Mouse (Mus musculus) intestine, embryonic 15.5 days (tissue): ENCODE measurements around the gene B9d1. TPM values are rescaled to one million over a fixed set of nuclear protein-coding genes. Genes with fewer than 3 reads are reported as not detected.

Experiments
- ATAC-seq: fragments of 200-750 bp; cut with Nextera tagmentation; 2 replicates; pipeline ENCODE4 v1.8.0; 2017; ENCODE audit warnings: moderate TSS enrichment, moderate library complexity
- H3K27ac ChIP-seq: fragments of 300-500 bp; sonication (generic); 2 replicates; pipeline ENCODE4 v1.5.1; 2015; ENCODE audit warnings: mild to moderate bottlenecking, inconsistent platforms
- H3K27me3 ChIP-seq: fragments of 300-500 bp; sonication (generic); replicated peaks from 2 replicates; pipeline ENCODE4 v1.6.1; 2015; ENCODE audit warnings: inconsistent platforms
- H3K36me3 ChIP-seq: fragments of 300-500 bp; sonication (generic); 2 replicates; pipeline ENCODE4 v1.6.1; 2015; ENCODE audit warnings: inconsistent platforms
- H3K4me1 ChIP-seq: fragments of 300-500 bp; sonication (generic); replicated peaks from 2 replicates; pipeline ENCODE4 v1.6.1; 2015; ENCODE audit warnings: inconsistent platforms
- H3K4me2 ChIP-seq: fragments of 300-500 bp; sonication (generic); replicated peaks from 2 replicates; pipeline ENCODE4 v1.6.1; 2015; ENCODE audit warnings: mild to moderate bottlenecking, inconsistent platforms
- H3K4me3 ChIP-seq: fragments of 300-500 bp; sonication (generic); replicated peaks from 2 replicates; pipeline ENCODE4 v1.5.1; 2015; ENCODE audit warnings: inconsistent platforms
- H3K9ac ChIP-seq: fragments of 300-500 bp; sonication (generic); 2 replicates; pipeline ENCODE4 v1.6.1; 2015; ENCODE audit warnings: inconsistent platforms
- H3K9me3 ChIP-seq: fragments of 300-500 bp; sonication (generic); 2 replicates; pipeline ENCODE4 v1.6.1; 2016; ENCODE audit warnings: inconsistent platforms
- WGBS: fragments of 180-500 bp; shearing (Covaris S2); methylation state at CpG from one replicate; pipeline ENCODE4 v1.1.7; 2015; 5-methylcytosine and 5-hydroxymethylcytosine counted together
- polyA plus RNA-seq: library from polyadenylated mRNA; unstranded; fragments of >200 nt; fragmentation: Nextera tagmentation; extraction: Ambion mirVana; gene quantifications from 2 replicates; pipeline ENCODE4 v1.2.1, GENCODE M21; 2015

B9d1 gene
- polyA plus RNA-seq, 1 experiment from 2014 or later: 20.9 TPM

DNA sequence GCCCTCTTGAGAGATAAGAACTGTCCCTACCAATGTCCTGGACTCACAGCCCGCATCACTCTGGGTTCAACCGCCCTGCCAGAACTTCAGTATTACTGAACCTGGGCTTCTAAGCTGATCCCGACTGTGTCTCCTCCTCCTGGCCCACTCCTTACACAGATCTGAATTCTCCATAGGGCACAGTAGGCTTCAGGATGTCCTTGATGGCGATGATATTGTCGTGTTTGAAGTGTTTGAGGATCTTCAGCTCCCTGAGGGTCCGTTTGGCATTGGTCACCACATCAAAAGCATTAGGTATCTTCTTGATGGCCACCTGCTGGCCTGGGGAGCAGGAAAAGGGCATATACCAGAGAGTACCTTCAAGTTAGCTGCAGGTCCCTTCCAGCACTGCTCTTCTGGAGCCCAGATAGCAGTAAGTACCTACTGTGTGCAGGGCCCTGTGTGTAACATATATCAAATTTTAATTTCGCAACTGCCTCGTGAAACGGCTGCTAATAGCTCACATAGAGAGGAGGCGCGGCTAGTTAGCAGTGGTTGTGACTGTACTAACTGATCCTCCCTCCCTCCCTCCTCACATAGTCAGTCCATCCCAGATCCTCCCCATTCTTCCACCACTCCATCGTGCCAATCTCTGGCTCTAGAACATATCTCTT is 12.1 kb upstream of the B9d1 start:
- 66% methylated on average over 12 of the region's 12 CpGs for WGBS
- ATAC-seq: no peak
- no peaks in the 10 kb centered on the region for H3K9me3 ChIP-seq
- H3K4me1 ChIP-seq: peaks cover 20% of the 10 kb centered on the region
- H3K9ac ChIP-seq: peak overlapping the region; percentile 72
- peak overlapping the region; percentile 74 for H3K4me3 ChIP-seq
- H3K27ac ChIP-seq: peak overlapping the region; percentile 82; the same call in 1 of the 2 replicates
- H3K27me3 ChIP-seq: no peaks in the 10 kb centered on the region
- H3K4me2 ChIP-seq: peak overlapping the region; percentile 83
- H3K36me3 ChIP-seq: peaks cover 33% of the 10 kb centered on the region

GRCm38 (mm10) chr11:61493525-61494128 is 11.3 kb upstream of the B9d1 start:
- Histone ChIP-seq H3K9ac (peak overlapping the region; percentile 72), H3K9me3 (no peaks in the 10 kb centered on the region), H3K4me2 (peak overlapping the region; percentile 83), H3K27me3 (no peaks in the 10 kb centered on the region), H3K4me1 (peaks cover 17% of the 10 kb centered on the region), H3K27ac (peak overlapping the region; percentile 82), H3K36me3 (peaks cover 28% of the 10 kb centered on the region), H3K4me3 (peak overlapping the region; percentile 74)
- ATAC-seq: peak; percentile 73
- WGBS: under 1% methylated on average over 49 of the region's 50 CpGs

DNA sequence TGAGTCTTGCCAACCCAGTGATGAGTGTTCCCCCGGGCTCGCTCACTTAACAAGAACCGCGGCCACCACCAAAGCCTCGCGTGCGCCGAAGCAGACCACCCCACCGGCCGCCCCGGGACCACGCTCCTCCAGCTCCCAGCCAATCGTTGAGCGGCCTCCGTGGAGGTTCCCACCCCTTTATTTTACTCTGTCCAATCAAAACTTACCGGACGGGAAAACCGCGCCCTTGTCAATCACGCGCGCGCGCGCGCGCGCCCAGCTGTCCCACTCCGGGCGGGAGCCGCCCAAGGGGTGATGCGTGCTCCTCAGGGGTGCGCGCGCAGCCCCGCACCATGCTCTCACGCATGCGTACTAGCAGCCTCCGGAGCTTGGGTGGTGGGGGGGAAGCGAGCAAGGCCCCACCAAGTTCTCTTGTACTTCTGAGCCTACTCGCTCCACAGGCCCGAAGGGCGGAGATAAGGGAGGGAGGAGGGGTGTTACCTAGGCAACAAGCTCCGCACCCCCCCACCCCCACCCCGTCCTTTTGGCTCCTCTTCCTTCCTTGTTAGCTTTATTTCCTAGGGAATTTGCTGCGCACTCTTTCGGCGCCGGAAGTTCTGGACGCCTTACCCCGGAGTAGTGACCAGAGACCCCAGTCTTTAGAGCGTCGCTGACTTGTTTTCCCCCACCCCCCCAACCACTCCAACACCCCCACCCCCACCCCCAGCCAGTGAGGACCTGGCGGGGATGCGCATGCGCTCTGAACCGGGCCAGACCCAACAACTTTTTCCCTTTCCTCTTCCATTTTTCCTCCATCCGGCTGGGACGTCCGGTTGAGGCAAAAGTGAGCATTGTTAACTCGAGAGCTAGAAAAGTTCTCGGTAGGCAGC is 10.6 kb upstream of the B9d1 start, which contains the start of gene Mapk7:
Gene Mapk7, minus strand, starts transcription at position 278 of the 869 bp plus-strand sequence.
- Histone ChIP-seq H3K4me1 (peaks cover 17% of the 10 kb centered on the region), H3K4me2 (peak within 1 kb of the TSS; percentile 83), H3K4me3 (peak within 1 kb of the TSS; percentile 74)

GRCm38 (mm10) chr11:61495528-61495927 is 9.4 kb upstream of the B9d1 start:
- H3K4me1 ChIP-seq: peaks cover 14% of the 10 kb centered on the region
- no peaks in the 10 kb centered on the region for H3K9me3 ChIP-seq
- no peak overlapping the region for H3K4me3 ChIP-seq
- no peak for ATAC-seq
- H3K4me2 ChIP-seq: no peak overlapping the region
- no peak overlapping the region for H3K27ac ChIP-seq
- WGBS: 79% methylated on average over 2 of the region's 2 CpGs
- H3K36me3 ChIP-seq: peaks cover 11% of the 10 kb centered on the region
- no peak overlapping the region for H3K9ac ChIP-seq
- no peaks in the 10 kb centered on the region for H3K27me3 ChIP-seq

More for the DNA sequence above, 10.6 kb upstream of the B9d1 start, which contains the start of gene Mapk7:
- H3K9me3 ChIP-seq: no peaks in the 10 kb centered on the region
- peaks cover 22% of the 10 kb centered on the region for H3K36me3 ChIP-seq
- under 1% methylated on average over 62 of the region's 62 CpGs for WGBS
- no peaks in the 10 kb centered on the region for H3K27me3 ChIP-seq
- ATAC-seq: peak; percentile 96
- peak within 1 kb of the TSS; percentile 84 for H3K27ac ChIP-seq
- peak within 1 kb of the TSS; percentile 72 for H3K9ac ChIP-seq

GRCm38 (mm10) chr11:61497490-61497889 is 7.5 kb upstream of the B9d1 start:
- Histone ChIP-seq H3K4me2 (no peak overlapping the region), H3K27ac (no peak overlapping the region), H3K4me1 (peaks cover 9% of the 10 kb centered on the region), H3K9me3 (no peaks in the 10 kb centered on the region), H3K9ac (no peak overlapping the region), H3K4me3 (no peak overlapping the region), H3K27me3 (no peaks in the 10 kb centered on the region), H3K36me3 (no peaks in the 10 kb centered on the region)
- ATAC-seq: no peak
- WGBS: 71% methylated on average over 1 of the region's 1 CpGs

- ATAC-seq: no peak
- H3K9me3 ChIP-seq: no peaks in the 10 kb centered on the region
These were observed 6.0 kb upstream of the B9d1 start for GRCm38 (mm10) chr11:61498736-61499504.

DNA sequence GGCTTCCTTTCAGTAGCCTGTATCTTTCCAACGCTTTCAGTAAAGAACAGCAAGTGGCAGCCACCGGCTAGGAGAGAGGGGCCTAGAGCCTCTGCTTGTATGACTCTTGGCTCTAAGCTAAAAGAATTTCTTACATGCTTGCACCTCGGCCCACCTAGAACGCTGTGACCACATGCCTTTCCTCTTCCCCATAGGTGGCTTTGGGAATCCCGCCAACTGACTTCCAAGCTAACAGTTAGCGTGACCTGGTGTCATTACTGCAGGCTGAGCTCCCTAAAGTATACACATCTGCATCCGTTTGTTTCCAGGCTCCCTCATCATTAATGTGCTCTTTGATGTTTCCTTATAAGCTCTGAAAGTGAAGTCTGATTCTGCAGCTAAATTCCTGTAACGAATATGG is 1.0 kb upstream of the B9d1 start:
- Histone ChIP-seq H3K4me3 (no peak overlapping the region), H3K4me2 (no peak overlapping the region), H3K27ac (no peak overlapping the region), H3K36me3 (no peaks in the 10 kb centered on the region), H3K9ac (no peak overlapping the region), H3K9me3 (no peaks in the 10 kb centered on the region), H3K27me3 (no peaks in the 10 kb centered on the region), H3K4me1 (peaks cover 13% of the 10 kb centered on the region)
- ATAC-seq: no peak
- 81% methylated on average over 8 of the region's 8 CpGs for WGBS

More at GRCm38 (mm10) chr11:61498736-61499504, 6.0 kb upstream of the B9d1 start:
- no peaks in the 10 kb centered on the region for H3K36me3 ChIP-seq
- H3K4me2 ChIP-seq: no peak overlapping the region
- no peak overlapping the region for H3K27ac ChIP-seq
- 65% methylated on average over 6 of the region's 6 CpGs for WGBS
- no peaks in the 10 kb centered on the region for H3K4me1 ChIP-seq
- no peak overlapping the region for H3K4me3 ChIP-seq
- no peaks in the 10 kb centered on the region for H3K27me3 ChIP-seq
- H3K9ac ChIP-seq: no peak overlapping the region

GRCm38 (mm10) chr11:61514953-61515352 is 10.0 kb downstream of the B9d1 start:
- Histone ChIP-seq H3K4me1 (no peaks in the 10 kb centered on the region), H3K27me3 (no peaks in the 10 kb centered on the region), H3K9ac (no peak overlapping the region), H3K27ac (no peak overlapping the region), H3K9me3 (no peaks in the 10 kb centered on the region), H3K4me3 (no peak overlapping the region), H3K36me3 (peaks cover 14% of the 10 kb centered on the region), H3K4me2 (no peak overlapping the region)
- 46% methylated on average over 3 of the region's 3 CpGs for WGBS
- no peak for ATAC-seq

DNA sequence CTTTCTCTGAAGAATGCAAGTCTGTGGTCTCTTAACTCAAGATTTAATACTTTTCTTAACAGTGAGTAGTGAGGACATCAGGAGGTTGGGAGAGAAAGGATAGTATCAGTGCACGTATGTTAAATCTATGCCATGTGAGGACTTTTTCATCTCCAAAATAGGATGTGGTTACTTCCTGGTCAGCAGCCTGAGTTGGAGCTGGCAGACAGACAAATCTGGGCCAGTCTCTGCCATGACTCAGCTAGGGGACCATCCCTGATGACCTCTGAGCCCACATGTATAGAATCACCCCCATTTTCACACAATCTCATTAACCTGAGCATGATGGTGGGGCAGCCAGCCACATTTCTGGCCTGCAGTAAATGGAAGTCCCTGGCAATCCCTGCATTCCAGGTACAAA is 13.0 kb downstream of the B9d1 start:
- no peak overlapping the region for H3K4me3 ChIP-seq
- H3K36me3 ChIP-seq: peaks cover 26% of the 10 kb centered on the region
- H3K9me3 ChIP-seq: no peaks in the 10 kb centered on the region
- 81% methylated on average over 1 of the region's 1 CpGs for whole genome bisulfite sequencing
- no peak for ATAC-seq
- H3K27ac ChIP-seq: no peak overlapping the region
- H3K27me3 ChIP-seq: no peaks in the 10 kb centered on the region
- H3K4me2 ChIP-seq: no peak overlapping the region
- no peak overlapping the region for H3K9ac ChIP-seq
- no peaks in the 10 kb centered on the region for H3K4me1 ChIP-seq

DNA sequence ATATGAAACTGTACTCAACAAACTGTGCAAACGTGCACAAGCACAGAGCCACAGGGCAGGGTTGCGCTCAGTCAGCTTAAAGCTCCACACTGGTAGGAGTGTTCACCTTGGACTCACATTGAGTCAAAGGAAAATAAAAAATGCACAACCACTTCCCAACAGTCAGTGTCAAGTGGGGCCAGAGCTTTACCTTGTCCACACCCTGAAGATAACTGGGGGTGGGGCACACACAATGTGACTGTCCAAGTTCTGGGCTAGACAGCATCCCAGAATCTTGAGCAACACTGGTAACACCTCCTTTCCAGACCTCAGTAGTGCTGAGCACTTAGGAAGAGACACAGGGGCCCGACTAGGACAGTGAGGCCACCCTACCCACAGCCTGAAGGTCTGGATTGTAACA is 13.9 kb downstream of the B9d1 start:
- H3K4me1 ChIP-seq: no peaks in the 10 kb centered on the region
- H3K4me3 ChIP-seq: no peak overlapping the region
- H3K36me3 ChIP-seq: peaks cover 26% of the 10 kb centered on the region
- H3K4me2 ChIP-seq: no peak overlapping the region
- ATAC-seq: no peak
- H3K9me3 ChIP-seq: no peaks in the 10 kb centered on the region
- no peaks in the 10 kb centered on the region for H3K27me3 ChIP-seq
- 86% methylated on average over 3 of the region's 3 CpGs for WGBS
- no peak overlapping the region for H3K9ac ChIP-seq
- no peak overlapping the region for H3K27ac ChIP-seq

DNA sequence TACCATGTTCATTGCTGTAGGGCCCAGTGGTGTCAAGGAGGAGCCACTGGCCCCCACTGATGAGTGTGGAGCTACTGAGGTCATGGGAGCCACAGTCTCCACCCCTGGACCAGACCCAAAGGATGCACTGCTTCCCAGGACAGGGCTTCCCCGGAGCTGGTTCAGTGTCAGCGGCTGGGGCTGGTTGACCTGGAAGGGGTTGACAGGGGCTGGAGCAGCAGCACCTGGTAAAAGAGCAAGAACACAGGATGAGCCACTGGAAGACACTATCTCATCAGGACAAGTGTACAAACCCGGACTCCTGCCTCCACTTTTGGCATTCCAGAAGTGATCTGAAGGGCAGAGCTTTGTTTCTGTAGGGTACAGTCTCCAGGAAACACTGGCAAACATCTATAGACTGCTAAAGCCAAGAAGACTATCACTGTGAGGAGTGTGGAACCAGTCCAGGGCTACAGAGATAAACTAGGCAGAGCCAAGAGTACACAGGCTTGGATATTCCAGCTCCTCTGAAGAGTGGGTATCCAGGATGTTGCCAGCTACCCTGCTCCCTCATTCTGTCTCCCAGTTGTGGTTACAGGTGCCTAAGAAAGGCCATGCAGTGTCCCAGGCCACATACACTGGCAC is 14.7 kb downstream of the B9d1 start:
- ATAC-seq: no peak
- 93% methylated on average over 3 of the region's 3 CpGs for WGBS
- H3K9ac ChIP-seq: no peak overlapping the region
- H3K4me2 ChIP-seq: no peak overlapping the region
- H3K4me1 ChIP-seq: no peaks in the 10 kb centered on the region
- no peaks in the 10 kb centered on the region for H3K27me3 ChIP-seq
- H3K9me3 ChIP-seq: no peaks in the 10 kb centered on the region
- no peak overlapping the region for H3K4me3 ChIP-seq
- no peak overlapping the region for H3K27ac ChIP-seq
- H3K36me3 ChIP-seq: peaks cover 26% of the 10 kb centered on the region
